Mouse (Mus musculus) MEL (cell line): ENCODE results near the gene Hnrnpll. TPM values are rescaled to one million over a fixed set of nuclear protein-coding genes. Genes with fewer than 3 reads are reported as not detected.

Source experiments
- DNase-seq: peaks from one replicate; pipeline ENCODE4 v3.0.0; 2011; ENCODE audit warnings: low read depth, low spot score
- H3K27ac ChIP-seq: 2 replicates; pipeline ENCODE4 v1.5.1; 2012; ENCODE audit warnings: low read depth, mild to moderate bottlenecking, control low read depth, low read length, moderate library complexity; ENCODE audit not compliant: control insufficient read depth
- H3K27me3 ChIP-seq, 2 experiments: fragments of 150-350 bp in 1 of 2; sonication (generic) in 1 of 2; 2 replicates each; pipeline ENCODE4 v1.6.1; 2012; ENCODE audit warnings: low read length in 2 of 2, mild to moderate bottlenecking in 2 of 2, improper control_type of control experiment in 1 of 2, moderate library complexity in 1 of 2; ENCODE audit not compliant: insufficient read depth in 2 of 2, control insufficient read depth in 1 of 2
- H3K36me3 ChIP-seq, 2 experiments: 2 replicates each; pipeline ENCODE4 v1.6.1; 2012 to 2014; ENCODE audit warnings: low read length in 2 of 2, improper control_type of control experiment in 1 of 2, inconsistent platforms in 1 of 2, mild to moderate bottlenecking in 1 of 2; ENCODE audit not compliant: insufficient read depth in 2 of 2, control insufficient read depth in 1 of 2
- H3K4me1 ChIP-seq, 2 experiments: fragments of 150-350 bp in 1 of 2; sonication (generic) in 1 of 2; 2 replicates each; pipeline ENCODE4 v1.6.1; 2012; ENCODE audit warnings: low read length in 2 of 2, improper control_type of control experiment in 1 of 2, mild to moderate bottlenecking in 1 of 2; ENCODE audit not compliant: insufficient read depth in 2 of 2, control insufficient read depth in 1 of 2
- H3K4me3 ChIP-seq, 2 experiments: fragments of 150-350 bp in 1 of 2; sonication (generic) in 1 of 2; 2 replicates each; pipeline ENCODE4 v1.5.1; 2012; ENCODE audit warnings: low read depth in 2 of 2, low read length in 2 of 2, mild to moderate bottlenecking in 2 of 2, moderate library complexity in 2 of 2, control low read depth in 1 of 2, improper control_type of control experiment in 1 of 2; ENCODE audit not compliant: control insufficient read depth in 1 of 2, insufficient read depth in 1 of 2
- H3K79me2 ChIP-seq: 2 replicates; pipeline ENCODE4 v1.6.1; 2012; ENCODE audit warnings: mild to moderate bottlenecking, low read length, moderate library complexity; ENCODE audit not compliant: control insufficient read depth, poor library complexity, insufficient read depth
- H3K9ac ChIP-seq: 2 replicates; pipeline ENCODE4 v1.6.1; 2012; ENCODE audit warnings: low read depth, mild to moderate bottlenecking, control low read depth, low read length, moderate library complexity; ENCODE audit not compliant: control insufficient read depth, poor library complexity, severe bottlenecking
- H3K9me3 ChIP-seq: fragments of 150-350 bp; sonication (generic); replicated peaks from 2 replicates; pipeline ENCODE4 v1.6.1; 2012; ENCODE audit warnings: mild to moderate bottlenecking, low read length, improper control_type of control experiment, moderate library complexity; ENCODE audit not compliant: insufficient read depth
- BHLHE40 ChIP-seq: IDR thresholded peaks from 2 replicates; pipeline ENCODE4 v1.6.1; 2012; ENCODE audit warnings: low read depth, mild to moderate bottlenecking, inconsistent platforms, low read length, improper control_type of control experiment, borderline replicate concordance
- CHD1 ChIP-seq: IDR thresholded peaks from 2 replicates; pipeline ENCODE4 v1.6.1; 2012; ENCODE audit warnings: low read depth, mild to moderate bottlenecking, inconsistent platforms, low read length, improper control_type of control experiment
- CHD2 ChIP-seq: IDR thresholded peaks from 2 replicates; pipeline ENCODE4 v1.6.1; 2011; ENCODE audit warnings: low read length, improper control_type of control experiment
- CTCF ChIP-seq, 3 experiments: IDR thresholded peaks in 2 of 3; conservative IDR thresholded peaks in 1 of 3; 2 replicates each; pipeline ENCODE4 v1.5.1; 2011 to 2012; ENCODE audit warnings: low read length in 3 of 3, low read depth in 2 of 3, mild to moderate bottlenecking in 2 of 3, improper control_type of control experiment in 1 of 3, inconsistent platforms in 1 of 3, mixed read lengths in 1 of 3, moderate library complexity in 1 of 3; ENCODE audit not compliant: control insufficient read depth in 1 of 3, insufficient read depth in 1 of 3, poor library complexity in 1 of 3, severe bottlenecking in 1 of 3
- E2F4 ChIP-seq: IDR thresholded peaks from 2 replicates; pipeline ENCODE4 v1.6.1; 2011; ENCODE audit warnings: low read depth, low read length, improper control_type of control experiment, borderline replicate concordance
- ELF1 ChIP-seq: IDR thresholded peaks from 2 replicates; pipeline ENCODE4 v1.6.1; 2014; ENCODE audit warnings: low read depth, mild to moderate bottlenecking, inconsistent platforms, low read length, improper control_type of control experiment, moderate library complexity
- EP300 ChIP-seq, 2 experiments: IDR thresholded peaks; 2 replicates each; pipeline ENCODE4 v1.6.1; 2011; ENCODE audit warnings: improper control_type of control experiment in 2 of 2, low read length in 2 of 2, low read depth in 1 of 2, mild to moderate bottlenecking in 1 of 2
- ETS1 ChIP-seq: IDR thresholded peaks from 2 replicates; pipeline ENCODE4 v1.6.1; 2012; ENCODE audit warnings: low read depth, mild to moderate bottlenecking, inconsistent platforms, low read length, improper control_type of control experiment, moderate library complexity
- GABPA ChIP-seq: IDR thresholded peaks from 2 replicates; pipeline ENCODE4 v1.6.1; 2012; ENCODE audit warnings: low read depth, mild to moderate bottlenecking, inconsistent platforms, low read length, improper control_type of control experiment, moderate library complexity
- GATA1 ChIP-seq: IDR thresholded peaks from 2 replicates; pipeline ENCODE4 v1.6.1; 2011; ENCODE audit warnings: low read depth, low read length, improper control_type of control experiment
- HCFC1 ChIP-seq: IDR thresholded peaks from 2 replicates; pipeline ENCODE4 v1.6.1; 2012; ENCODE audit warnings: low read depth, mild to moderate bottlenecking, inconsistent platforms, low read length, improper control_type of control experiment, moderate library complexity
- JUND ChIP-seq: IDR thresholded peaks from 2 replicates; pipeline ENCODE4 v1.6.1; 2011; ENCODE audit warnings: low read depth, mild to moderate bottlenecking, improper control_type of control experiment, low read length
- KAT2A ChIP-seq: conservative IDR thresholded peaks from 2 replicates; pipeline ENCODE4 v1.6.1; 2012; ENCODE audit warnings: low read depth, low read length, improper control_type of control experiment, inconsistent platforms
- MAFK ChIP-seq: IDR thresholded peaks from 2 replicates; pipeline ENCODE4 v1.6.1; 2011; ENCODE audit warnings: low read depth, mild to moderate bottlenecking, low read length, improper control_type of control experiment, borderline replicate concordance
- MAX ChIP-seq: IDR thresholded peaks from 2 replicates; pipeline ENCODE4 v1.6.1; 2011; ENCODE audit warnings: low read length, improper control_type of control experiment
- MAZ ChIP-seq: IDR thresholded peaks from 2 replicates; pipeline ENCODE4 v1.6.1; 2012; ENCODE audit warnings: low read depth, mild to moderate bottlenecking, inconsistent platforms, low read length, improper control_type of control experiment
- MEF2A ChIP-seq: IDR thresholded peaks from 2 replicates; pipeline ENCODE4 v1.6.1; 2014; ENCODE audit warnings: low read depth, mild to moderate bottlenecking, inconsistent platforms, low read length, improper control_type of control experiment; ENCODE audit not compliant: poor library complexity, insufficient replicate concordance, severe bottlenecking; ENCODE audit errors: extremely low read depth
- MXI1 ChIP-seq: IDR thresholded peaks from 2 replicates; pipeline ENCODE4 v1.6.1; 2011; ENCODE audit warnings: mild to moderate bottlenecking, low read depth, low read length, improper control_type of control experiment
- MYB ChIP-seq: IDR thresholded peaks from 2 replicates; pipeline ENCODE4 v1.6.1; 2011; ENCODE audit warnings: mild to moderate bottlenecking, low read depth, low read length, improper control_type of control experiment
- NELFE ChIP-seq: IDR thresholded peaks from 2 replicates; pipeline ENCODE4 v1.6.1; 2011; ENCODE audit warnings: low read depth, low read length, improper control_type of control experiment
- NRF1 ChIP-seq: IDR thresholded peaks from 2 replicates; pipeline ENCODE4 v1.6.1; 2014; ENCODE audit warnings: low read depth, mild to moderate bottlenecking, inconsistent platforms, low read length, improper control_type of control experiment, moderate library complexity; ENCODE audit not compliant: poor library complexity, insufficient read depth, severe bottlenecking
- POLR2A ChIP-seq, 2 experiments: IDR thresholded peaks; 2 replicates each; pipeline ENCODE4 v1.6.1; 2011 to 2012; ENCODE audit warnings: low read length in 2 of 2, mild to moderate bottlenecking in 2 of 2, control low read depth in 1 of 2, improper control_type of control experiment in 1 of 2, low read depth in 1 of 2, moderate library complexity in 1 of 2; ENCODE audit not compliant: control insufficient read depth in 1 of 2, insufficient read depth in 1 of 2, poor library complexity in 1 of 2
- POLR2AphosphoS2 ChIP-seq: IDR thresholded peaks from 2 replicates; pipeline ENCODE4 v1.6.1; 2011; ENCODE audit warnings: low read length, improper control_type of control experiment
- POLR2AphosphoS5 ChIP-seq: IDR thresholded peaks from 2 replicates; pipeline ENCODE4 v1.6.1; 2012; ENCODE audit warnings: low read depth, borderline replicate concordance, mild to moderate bottlenecking, inconsistent platforms, low read length, moderate library complexity, mixed read lengths
- RAD21 ChIP-seq: IDR thresholded peaks from 2 replicates; pipeline ENCODE4 v1.6.1; 2011; ENCODE audit warnings: mild to moderate bottlenecking, low read depth, low read length, improper control_type of control experiment
- RCOR1 ChIP-seq: IDR thresholded peaks from 2 replicates; pipeline ENCODE4 v1.6.1; 2012; ENCODE audit warnings: low read depth, mild to moderate bottlenecking, inconsistent platforms, low read length, improper control_type of control experiment
- SIN3A ChIP-seq: IDR thresholded peaks from 2 replicates; pipeline ENCODE4 v1.6.1; 2012; ENCODE audit warnings: low read length, improper control_type of control experiment, inconsistent platforms
- SMC3 ChIP-seq: IDR thresholded peaks from 2 replicates; pipeline ENCODE4 v1.6.1; 2011; ENCODE audit warnings: low read depth, low read length, improper control_type of control experiment
- TBP ChIP-seq: IDR thresholded peaks from 2 replicates; pipeline ENCODE4 v1.8.0; 2011; ENCODE audit warnings: low read depth, low read length, improper control_type of control experiment
- TCF12 ChIP-seq: IDR thresholded peaks from 2 replicates; pipeline ENCODE4 v1.6.1; 2014; ENCODE audit warnings: low read depth, mild to moderate bottlenecking, inconsistent platforms, low read length, improper control_type of control experiment, moderate library complexity
- UBTF ChIP-seq: IDR thresholded peaks from 2 replicates; pipeline ENCODE4 v1.6.1; 2012; ENCODE audit warnings: low read depth, mild to moderate bottlenecking, inconsistent platforms, low read length, improper control_type of control experiment, moderate library complexity, borderline replicate concordance; ENCODE audit not compliant: insufficient read depth
- USF1 ChIP-seq: IDR thresholded peaks from 2 replicates; pipeline ENCODE4 v1.6.1; 2014; ENCODE audit warnings: low read depth, mild to moderate bottlenecking, inconsistent platforms, low read length, improper control_type of control experiment, moderate library complexity
- USF2 ChIP-seq, 2 experiments: IDR thresholded peaks; 2 replicates each; pipeline ENCODE4 v1.6.1; 2011 to 2012; ENCODE audit warnings: improper control_type of control experiment in 2 of 2, low read length in 2 of 2, borderline replicate concordance in 1 of 2, inconsistent platforms in 1 of 2, low read depth in 1 of 2, mild to moderate bottlenecking in 1 of 2; ENCODE audit not compliant: insufficient read depth in 1 of 2
- ZC3H11A ChIP-seq: IDR thresholded peaks from 2 replicates; pipeline ENCODE4 v1.6.1; 2012; ENCODE audit warnings: low read depth, mild to moderate bottlenecking, inconsistent platforms, low read length, improper control_type of control experiment
- ZMIZ1 ChIP-seq: IDR thresholded peaks from 2 replicates; pipeline ENCODE4 v1.6.1; 2012; ENCODE audit warnings: low read depth, mild to moderate bottlenecking, inconsistent platforms, low read length, improper control_type of control experiment, moderate library complexity
- ZNF384 ChIP-seq: IDR thresholded peaks from 2 replicates; pipeline ENCODE4 v1.6.1; 2012; ENCODE audit warnings: low read depth, mild to moderate bottlenecking, inconsistent platforms, low read length, improper control_type of control experiment
- polyA plus RNA-seq, 2 experiments: library from polyadenylated mRNA; stranded (reverse) in 1 of 2; unstranded in 1 of 2; fragments of >175 nt in 1 of 2; fragments of >200 nt in 1 of 2; gene quantifications; 2 replicates each; pipeline versions ENCODE4 v1.2.1 to v1.2.4; 2012; ENCODE audit warnings: low replicate concordance in 2 of 2, low read depth in 1 of 2; ENCODE audit not compliant: insufficient read length in 2 of 2, insufficient read depth in 1 of 2, missing spikeins in 1 of 2
- total RNA-seq: library from RNA; depleted of rRNA; stranded (reverse); fragments of 300-350 nt; gene quantifications from 2 replicates; pipeline ENCODE4 v1.2.3, GENCODE M21; 2012

Hnrnpll gene
- total and polyA plus RNA-seq, 3 experiments = 48.7 to 142 (median 77.7) TPM

GRCm38 (mm10) chr17:80063840-80064495 lies 1.8 kb upstream of the Hnrnpll start:
- Histone ChIP-seq H3K27ac (peak overlapping the region; percentile 97), H3K9ac (peak overlapping the region; percentile 79), H3K4me3 (peak overlapping the region; percentile 65 to 86), H3K36me3 (peaks cover 2 to 18% of the 10 kb centered on the region in 2 experiments; a peak in 3 of 4 replicates), H3K9me3 (no peaks in the 10 kb centered on the region), H3K79me2 (peaks cover 34% of the 10 kb centered on the region), H3K27me3 (no peaks in the 10 kb centered on the region), H3K4me1 (peaks cover 6% of the 10 kb centered on the region in 2 experiments; a peak in 1 of 4 replicates)
- peak; percentile 98 for DNase-seq
- no peak for TF ChIP-seq USF1
- peak; percentile 78 to 79 for TF ChIP-seq POLR2A (IDR thresholded peaks at IDR 0.05; ENCODE audit: control insufficient read depth in 1 of 2, insufficient read depth in 1 of 2, low read depth in 1 of 2, low read length in 2 of 2, poor library complexity in 1 of 2)
- TF ChIP-seq USF2 (IDR thresholded peaks at IDR 0.05; ENCODE audit: borderline replicate concordance in 1 of 2, insufficient read depth in 1 of 2, low read depth in 1 of 2, low read length in 2 of 2) = no peak
- no peak for TF ChIP-seq POLR2AphosphoS5
- TF ChIP-seq HCFC1 = peak; percentile 29; the same call in 1 of the 2 replicates
- no peak; the same call in 1 of the 2 replicates for TF ChIP-seq ELF1
- TF ChIP-seq ETS1 = no peak
- peak; percentile 16 for TF ChIP-seq ZMIZ1
- TF ChIP-seq E2F4 = no peak
- no peak for TF ChIP-seq CTCF (IDR thresholded peaks at IDR 0.05 in 2 of 3, conservative IDR thresholded peaks at IDR 0.05 in 1 of 3; ENCODE audit: control insufficient read depth in 1 of 3, insufficient read depth in 1 of 3, low read depth in 2 of 3, low read length in 3 of 3, poor library complexity in 1 of 3, severe bottlenecking in 1 of 3)
- TF ChIP-seq MAFK = no peak
- no peak for TF ChIP-seq GABPA
- no peak for TF ChIP-seq ZNF384
- 0 out of 2 replicates have a peak, but pooled peaks have one; percentile 7 for TF ChIP-seq TCF12
- peak; percentile 51; the same call in 1 of the 2 replicates for TF ChIP-seq ZC3H11A
- TF ChIP-seq SIN3A = 0 out of 2 replicates have a peak, but pooled peaks have one; percentile 1
- peak; percentile 76; the same call in 1 of the 2 replicates for TF ChIP-seq POLR2AphosphoS2
- TF ChIP-seq GATA1 = no peak
- TF ChIP-seq JUND = no peak
- no peak for TF ChIP-seq SMC3
- peak; percentile 69 for TF ChIP-seq NELFE
- TF ChIP-seq UBTF = no peak
- 0 out of 2 replicates have a peak, but pooled peaks have one; percentile 30 for TF ChIP-seq KAT2A
- TF ChIP-seq MYB = no peak
- TF ChIP-seq MXI1 = no peak; the same call in 1 of the 2 replicates
- no peak for TF ChIP-seq EP300 (IDR thresholded peaks at IDR 0.05; ENCODE audit: low read depth in 1 of 2, low read length in 2 of 2)
- no peak for TF ChIP-seq NRF1
- TF ChIP-seq MAX = no peak
- TF ChIP-seq RCOR1 = no peak
- no peak for TF ChIP-seq RAD21
- no peak for TF ChIP-seq CHD2
- no peak for TF ChIP-seq CHD1
- TF ChIP-seq MAZ = 0 out of 2 replicates have a peak, but pooled peaks have one; percentile 50
- peak; percentile 89 for TF ChIP-seq TBP
- TF ChIP-seq BHLHE40 = no peak
- TF ChIP-seq MEF2A = no peak
